Mouse (Mus musculus) bone marrow, adult 2 months (tissue): ENCODE results near the gene Ubxn6.

ENCODE experiments used
- CTCF ChIP-seq: fragments of 200-500 bp; IDR thresholded peaks from 2 replicates; pipeline ENCODE4 v1.5.1; 2011; ENCODE audit warnings: low read length, control low read depth; ENCODE audit not compliant: control insufficient read depth, insufficient read depth
- POLR2A ChIP-seq: fragments of 200-500 bp; IDR thresholded peaks from 2 replicates; pipeline ENCODE4 v1.6.1; 2011; ENCODE audit warnings: low read depth, mild to moderate bottlenecking, control low read depth, low read length, borderline replicate concordance; ENCODE audit not compliant: control insufficient read depth

GRCm38 (mm10) chr17:56074097-56074826, 566 bp downstream of the Ubxn6 start:
- no peak for TF ChIP-seq CTCF
- no peak for TF ChIP-seq POLR2A
